Mouse (Mus musculus): Measurements from ENCODE around the gene Cep128. TPM values are rescaled to one million over a fixed set of nuclear protein-coding genes. Genes with fewer than 3 reads are reported as not detected.

Cep128 gene
- total and polyA plus RNA-seq, 3 experiments = 8.9 to 16.1 (median 13.5) TPM

DNA sequence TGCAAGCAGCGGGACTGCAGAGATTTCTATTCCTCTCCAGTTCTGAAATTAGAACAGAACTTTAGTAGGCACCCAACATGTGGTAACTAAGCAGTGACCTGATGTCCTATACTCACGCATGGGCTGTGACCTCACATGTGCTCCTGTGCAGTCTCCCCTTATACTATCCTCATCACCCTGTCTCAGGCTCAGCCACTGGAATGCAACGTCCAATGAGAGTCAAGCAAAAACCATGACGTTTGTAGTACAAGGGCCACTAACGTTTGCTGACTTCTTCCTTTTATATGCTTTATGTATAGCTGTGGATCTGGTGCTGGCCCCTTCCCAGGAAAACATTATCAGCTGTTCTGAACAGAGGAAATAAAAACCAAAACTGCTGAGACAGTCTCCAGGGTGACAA, 198.6 kb downstream of the Cep128 start:
- Histone ChIP-seq H3K27ac (ENCODE audit: insufficient read depth, low read depth) (no peak overlapping the region), H3K9ac (ENCODE audit: insufficient read depth, low read depth) (no peak overlapping the region), H3K4me1 (ENCODE audit: control insufficient read depth in 1 of 2, insufficient read depth in 2 of 2) (peaks cover 0 to 25% of the 10 kb centered on the region in 2 experiments; a peak in 2 of 4 replicates), H3K79me2 (replicated peaks; ENCODE audit: control insufficient read depth, extremely low read depth, insufficient read depth, poor library complexity, severe bottlenecking) (0 out of 2 replicates have a peak, but pooled peaks cover 3% of the 10 kb centered on the region), H3K36me3 (replicated peaks in 1 of 2; ENCODE audit: control insufficient read depth in 1 of 2, insufficient read depth in 1 of 2, low read length in 1 of 2) (peaks cover 0 to 2% of the 10 kb centered on the region in 2 experiments), H3K4me3 (replicated peaks in 1 of 3; ENCODE audit: low read depth in 2 of 3, low read length in 2 of 3, poor library complexity in 1 of 3) (no peak overlapping the region), H3K4me2 (ENCODE audit: insufficient read depth, low read depth, poor library complexity, severe bottlenecking) (no peak overlapping the region), H3K27me3 (replicated peaks) (no peaks in the 10 kb centered on the region), H3K9me3 (replicated peaks; ENCODE audit: low read length) (no peaks in the 10 kb centered on the region)
- no peak for DNase-seq (ENCODE audit: extremely low read depth)
- TF ChIP-seq MYC (IDR thresholded peaks at IDR 0.05; ENCODE audit: low read depth, low read length) = no peak
- no peak for TF ChIP-seq IRF4 (IDR thresholded peaks at IDR 0.05; ENCODE audit: low read depth, low read length)
- TF ChIP-seq RAD21 (IDR thresholded peaks at IDR 0.05; ENCODE audit: low read depth, low read length) = no peak
- TF ChIP-seq USF1 (IDR thresholded peaks at IDR 0.05; ENCODE audit: low read depth, low read length) = no peak
- in situ Hi-C loops (cut with MboI; ENCODE audit: low pct_ligation_motif_present, low pct_unique_long_range_greater_than_20kb, low sequenced_read_pairs) (no loop called here), dilution Hi-C loops (cut with MboI; ENCODE audit: extremely low pct_ligation_motif_present, extremely low pct_unique_long_range_greater_than_20kb, low sequenced_read_pairs) (no loop called here)

DNA sequence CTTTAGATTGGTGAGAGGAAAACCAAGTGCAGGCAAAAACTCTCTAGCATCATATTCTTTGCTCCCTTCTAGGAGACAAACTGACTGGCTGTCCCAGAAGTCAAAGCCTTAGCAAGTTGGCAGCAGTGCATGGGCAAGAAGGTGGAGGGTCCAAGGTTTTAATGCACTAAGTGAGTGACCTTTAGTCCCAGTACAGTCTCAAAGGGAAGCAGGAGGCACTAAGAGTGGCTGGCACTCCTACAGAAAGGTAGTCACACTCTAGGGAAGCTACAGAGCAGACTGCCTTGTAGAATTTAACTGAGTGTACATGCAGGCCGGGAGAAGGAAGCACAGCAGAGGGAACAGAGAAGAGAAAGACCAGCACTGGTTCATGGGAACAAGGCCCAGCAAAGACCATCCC, 199.6 kb downstream of the Cep128 start:
- peaks cover 0 to 29% of the 10 kb centered on the region in 2 experiments; a peak in 2 of 4 replicates for H3K4me1 ChIP-seq (ENCODE audit: control insufficient read depth in 1 of 2, insufficient read depth in 2 of 2)
- DNase-seq (ENCODE audit: extremely low read depth) = no peak
- H3K9ac ChIP-seq (ENCODE audit: insufficient read depth, low read depth) = no peak overlapping the region
- no peak overlapping the region for H3K4me2 ChIP-seq (ENCODE audit: insufficient read depth, low read depth, poor library complexity, severe bottlenecking)
- no peak overlapping the region for H3K27ac ChIP-seq (ENCODE audit: insufficient read depth, low read depth)
- no peaks in the 10 kb centered on the region for H3K9me3 ChIP-seq (replicated peaks; ENCODE audit: low read length)
- no peak overlapping the region for H3K4me3 ChIP-seq (replicated peaks in 1 of 3; ENCODE audit: low read depth in 2 of 3, low read length in 2 of 3, poor library complexity in 1 of 3)
- dilution Hi-C loops (cut with MboI; ENCODE audit: extremely low pct_ligation_motif_present, extremely low pct_unique_long_range_greater_than_20kb, low sequenced_read_pairs) (no loop called here), in situ Hi-C loops (cut with MboI; ENCODE audit: low pct_ligation_motif_present, low pct_unique_long_range_greater_than_20kb, low sequenced_read_pairs) (no loop called here)
- H3K36me3 ChIP-seq (replicated peaks in 1 of 2; ENCODE audit: control insufficient read depth in 1 of 2, insufficient read depth in 1 of 2, low read length in 1 of 2) = peaks cover 0 to 2% of the 10 kb centered on the region in 2 experiments
- TF ChIP-seq MXI1 (IDR thresholded peaks at IDR 0.05; ENCODE audit: low read depth, low read length) = no peak
- TF ChIP-seq EP300 (IDR thresholded peaks at IDR 0.05; ENCODE audit: low read length) = no peak
- TF ChIP-seq JUN (IDR thresholded peaks at IDR 0.05; ENCODE audit: insufficient read depth, low read depth, low read length) = no peak
- no peak for TF ChIP-seq ZNF384 (IDR thresholded peaks at IDR 0.05; ENCODE audit: low read depth, low read length)
- no peak for TF ChIP-seq POLR2A (IDR thresholded peaks at IDR 0.05; ENCODE audit: low read depth, low read length)
- no peak for TF ChIP-seq MAZ (IDR thresholded peaks at IDR 0.05; ENCODE audit: low read depth, low read length)
- TF ChIP-seq USF1 (IDR thresholded peaks at IDR 0.05; ENCODE audit: low read depth, low read length) = no peak
- TF ChIP-seq CHD2 (IDR thresholded peaks at IDR 0.05; ENCODE audit: low read length) = no peak
- no peak for TF ChIP-seq MYC (IDR thresholded peaks at IDR 0.05; ENCODE audit: low read depth, low read length)
- TF ChIP-seq MAFK (IDR thresholded peaks at IDR 0.05; ENCODE audit: insufficient replicate concordance, low read length) = no peak
- no peak for TF ChIP-seq ELF1 (IDR thresholded peaks at IDR 0.05; ENCODE audit: low read depth, low read length)
- no peak for TF ChIP-seq TBP (conservative IDR thresholded peaks at IDR 0.05; ENCODE audit: low read depth, low read length)
- TF ChIP-seq ZC3H11A (IDR thresholded peaks at IDR 0.05; ENCODE audit: low read depth, low read length) = no peak
- no peak for TF ChIP-seq E2F4 (IDR thresholded peaks at IDR 0.05; ENCODE audit: insufficient replicate concordance, low read depth, low read length)
- TF ChIP-seq MEF2A (IDR thresholded peaks at IDR 0.05; ENCODE audit: borderline replicate concordance, low read depth, low read length) = no peak
- TF ChIP-seq UBTF (IDR thresholded peaks at IDR 0.05; ENCODE audit: low read depth, low read length) = no peak
- TF ChIP-seq USF2 (conservative IDR thresholded peaks at IDR 0.05; ENCODE audit: low read depth, low read length) = no peak
- TF ChIP-seq CHD1 (IDR thresholded peaks at IDR 0.05; ENCODE audit: low read depth, low read length) = no peak
- 0 out of 2 replicates have a peak, but pooled peaks cover 3% of the 10 kb centered on the region for H3K79me2 ChIP-seq (replicated peaks; ENCODE audit: control insufficient read depth, extremely low read depth, insufficient read depth, poor library complexity, severe bottlenecking)
- H3K27me3 ChIP-seq (replicated peaks) = no peaks in the 10 kb centered on the region
